Mouse (Mus musculus) hindbrain, embryonic 10.5 days (tissue): Measurements from ENCODE around the gene Vps52. TPM values are rescaled to one million over a fixed set of nuclear protein-coding genes. Genes with fewer than 3 reads are reported as not detected.

ENCODE experiments used
- DNase-seq: peaks from one replicate; pipeline ENCODE4 v3.0.0-alpha.2; 2017; ENCODE audit warnings: low spot score
- H3K27ac ChIP-seq: fragments of 300-500 bp; sonication (generic); 2 replicates; pipeline ENCODE4 v1.5.1; 2016; ENCODE audit warnings: mild to moderate bottlenecking, moderate library complexity
- H3K27me3 ChIP-seq: fragments of 300-500 bp; sonication (generic); 2 replicates; pipeline ENCODE4 v1.6.1; 2016; ENCODE audit warnings: mild to moderate bottlenecking; ENCODE audit not compliant: poor library complexity, insufficient read depth, severe bottlenecking
- H3K36me3 ChIP-seq: fragments of 300-500 bp; sonication (generic); 2 replicates; pipeline ENCODE4 v1.6.1; 2016; ENCODE audit warnings: mild to moderate bottlenecking, moderate library complexity
- H3K4me1 ChIP-seq: fragments of 300-500 bp; sonication (generic); replicated peaks from 2 replicates; pipeline ENCODE4 v1.6.1; 2016; ENCODE audit warnings: mild to moderate bottlenecking
- H3K4me3 ChIP-seq: fragments of 300-500 bp; sonication (generic); 2 replicates; pipeline ENCODE4 v1.5.1; 2016; ENCODE audit warnings: mild to moderate bottlenecking, moderate library complexity
- H3K9me3 ChIP-seq: fragments of 300-500 bp; sonication (generic); 2 replicates; pipeline ENCODE4 v1.6.1; 2016; ENCODE audit warnings: mild to moderate bottlenecking, moderate library complexity
- WGBS: fragments of 180-500 bp; shearing (Covaris S2); methylation state at CpG from one replicate; pipeline ENCODE4 v1.1.7; 2016; 5-methylcytosine and 5-hydroxymethylcytosine counted together
- polyA plus RNA-seq: library from polyadenylated mRNA; unstranded; fragments of >200 nt; fragmentation: Nextera tagmentation; extraction: Ambion mirVana; gene quantifications from 2 replicates; pipeline ENCODE4 v1.2.1, GENCODE M21; 2016

Vps52 gene
- polyA plus RNA-seq, 1 experiment from 2014 or later, result 63.9 TPM

GRCm38 (mm10) chr17:33915671-33916250, 39.9 kb upstream of the Vps52 start, which contains the start of the genes Tapbp and Zbtb22:
Tapbp (plus strand) TSS chr17:33915899.
Zbtb22 (plus strand) TSS chr17:33915904.
- peak within 1 kb of the TSS; percentile 79 for H3K4me3 ChIP-seq
- DNase-seq, result peak; percentile 98
- peaks cover 70% of the 10 kb centered on the region for H3K4me1 ChIP-seq
- peaks cover 65% of the 10 kb centered on the region for H3K36me3 ChIP-seq
- peak within 1 kb of the TSS; percentile 96 for H3K27ac ChIP-seq
- H3K9me3 ChIP-seq, result 0 out of 2 replicates have a peak, but pooled peaks cover 2% of the 10 kb centered on the region
- WGBS, result under 1% methylated on average over 34 of the region's 34 CpGs
- 0 out of 2 replicates have a peak, but pooled peaks cover 17% of the 10 kb centered on the region for H3K27me3 ChIP-seq

GRCm38 (mm10) chr17:33916294-33916693, 39.3 kb upstream of the Vps52 start:
- Histone ChIP-seq H3K9me3 (0 out of 2 replicates have a peak, but pooled peaks cover 2% of the 10 kb centered on the region), H3K4me3 (peak overlapping the region; percentile 79), H3K27me3 (0 out of 2 replicates have a peak, but pooled peaks cover 17% of the 10 kb centered on the region), H3K4me1 (peaks cover 74% of the 10 kb centered on the region), H3K36me3 (peaks cover 60% of the 10 kb centered on the region), H3K27ac (peak overlapping the region; percentile 96)
- 1% methylated on average over 20 of the region's 20 CpGs for WGBS
- no peak for DNase-seq

GRCm38 (mm10) chr17:33916847-33917655, 38.6 kb upstream of the Vps52 start:
- H3K27ac ChIP-seq, result peak overlapping the region; percentile 46; the same call in 1 of the 2 replicates
- 74% methylated on average over 31 of the region's 31 CpGs for WGBS
- H3K27me3 ChIP-seq, result 0 out of 2 replicates have a peak, but pooled peaks cover 17% of the 10 kb centered on the region
- H3K4me3 ChIP-seq, result peak overlapping the region; percentile 79
- peaks cover 52% of the 10 kb centered on the region for H3K36me3 ChIP-seq
- DNase-seq, result no peak
- 0 out of 2 replicates have a peak, but pooled peaks cover 2% of the 10 kb centered on the region for H3K9me3 ChIP-seq
- peaks cover 71% of the 10 kb centered on the region for H3K4me1 ChIP-seq

GRCm38 (mm10) chr17:33917656-33918292, 37.8 kb upstream of the Vps52 start:
- Histone ChIP-seq H3K4me1 (peaks cover 70% of the 10 kb centered on the region), H3K27ac (no peak overlapping the region), H3K9me3 (0 out of 2 replicates have a peak, but pooled peaks cover 2% of the 10 kb centered on the region), H3K4me3 (peak overlapping the region; percentile 79), H3K27me3 (0 out of 2 replicates have a peak, but pooled peaks cover 17% of the 10 kb centered on the region), H3K36me3 (peaks cover 45% of the 10 kb centered on the region)
- DNase-seq, result no peak
- 85% methylated on average over 18 of the region's 18 CpGs for WGBS

GRCm38 (mm10) chr17:33918293-33919203, 37.1 kb upstream of the Vps52 start:
- Histone ChIP-seq H3K36me3 (peaks cover 37% of the 10 kb centered on the region), H3K27ac (peak overlapping the region; percentile 35; the same call in 1 of the 2 replicates), H3K4me1 (peaks cover 66% of the 10 kb centered on the region), H3K4me3 (peak overlapping the region; percentile 61), H3K27me3 (0 out of 2 replicates have a peak, but pooled peaks cover 17% of the 10 kb centered on the region), H3K9me3 (0 out of 2 replicates have a peak, but pooled peaks cover 2% of the 10 kb centered on the region)
- DNase-seq, result no peak
- 59% methylated on average over 37 of the region's 37 CpGs for WGBS

- Histone ChIP-seq H3K27me3 (0 out of 2 replicates have a peak, but pooled peaks cover 17% of the 10 kb centered on the region), H3K27ac (peak overlapping the region; percentile 83), H3K9me3 (0 out of 2 replicates have a peak, but pooled peaks cover 2% of the 10 kb centered on the region), H3K4me1 (peaks cover 63% of the 10 kb centered on the region), H3K36me3 (peaks cover 27% of the 10 kb centered on the region), H3K4me3 (peak overlapping the region; percentile 61)
- peak; percentile 46 for DNase-seq
- under 1% methylated on average over 52 of the region's 52 CpGs for WGBS
Observed at GRCm38 (mm10) chr17:33919351-33920281, 36.0 kb upstream of the Vps52 start.

- H3K27me3 ChIP-seq, result 0 out of 2 replicates have a peak, but pooled peaks cover 17% of the 10 kb centered on the region
- WGBS, result under 1% methylated on average over 36 of the region's 36 CpGs
- H3K4me1 ChIP-seq, result peaks cover 55% of the 10 kb centered on the region
- DNase-seq, result peak; percentile 88
- peak overlapping the region; percentile 83 for H3K27ac ChIP-seq
- peaks cover 28% of the 10 kb centered on the region for H3K36me3 ChIP-seq
- 0 out of 2 replicates have a peak, but pooled peaks cover 2% of the 10 kb centered on the region for H3K9me3 ChIP-seq
- H3K4me3 ChIP-seq, result peak overlapping the region; percentile 61
Observed at GRCm38 (mm10) chr17:33920282-33921097, 35.1 kb upstream of the Vps52 start.

- Histone ChIP-seq H3K27ac (no peak overlapping the region), H3K4me1 (peaks cover 49% of the 10 kb centered on the region), H3K27me3 (0 out of 2 replicates have a peak, but pooled peaks cover 17% of the 10 kb centered on the region), H3K36me3 (peaks cover 37% of the 10 kb centered on the region), H3K9me3 (0 out of 2 replicates have a peak, but pooled peaks cover 2% of the 10 kb centered on the region), H3K4me3 (0 out of 2 replicates have a peak overlapping the region, but pooled peaks have one; percentile 61)
- DNase-seq, result no peak
- WGBS, result 86% methylated on average over 7 of the region's 7 CpGs
Observed at GRCm38 (mm10) chr17:33921361-33921760, 34.3 kb upstream of the Vps52 start.

GRCm38 (mm10) chr17:33924577-33925283, 30.9 kb upstream of the Vps52 start:
- Histone ChIP-seq H3K36me3 (peaks cover 31% of the 10 kb centered on the region), H3K9me3 (no peaks in the 10 kb centered on the region), H3K4me3 (0 out of 2 replicates have a peak overlapping the region, but pooled peaks have one; percentile 5), H3K4me1 (peaks cover 35% of the 10 kb centered on the region), H3K27ac (no peak overlapping the region), H3K27me3 (no peaks in the 10 kb centered on the region)
- 78% methylated on average over 10 of the region's 10 CpGs for WGBS
- DNase-seq, result no peak
